ENCODE assay signal across 23 mouse cellular contexts in genomic region chr11:84731890-84732289, GRCm38 (mm10).
"Had no signal": no experiment of that assay in that cellular context is flagged by ENCODE, and none has a peak within 500 bp of the region (broad histone marks: within the 10 kb centered on the region; RNA-seq: fewer than 3 reads in every experiment).

No protein-coding gene starts in this region.

- DNase-seq: gastrocnemius, adult 2 months; gastrocnemius, postnatal 10 days; gastrocnemius, postnatal 25 days; heart, adult 18-20 months; heart, postnatal 10 days; heart, postnatal 4 days; kidney, adult 18-20 months; kidney, adult 8-10 months; kidney, postnatal 10 days; kidney, postnatal 25 days; kidney, postnatal 4 days; liver; liver, embryonic 13.5 days had no signal

- H3K4me1 ChIP-seq: heart, embryonic 10.5 days; heart, embryonic 12.5 days; intestine, embryonic 15.5 days; limb, embryonic 12.5 days; liver, embryonic 13.5 days had no signal

- ATAC-seq: inflammation-experienced regulatory T-cells, adult 6 months; intestine, embryonic 15.5 days; intestine, postnatal 0 days had no signal

- H3K27ac ChIP-seq: gastrocnemius, adult 2 months; heart, embryonic 10.5 days; intestine, embryonic 15.5 days; layer of hippocampus, adult 2 months; left cerebral cortex, adult 2 months; limb, embryonic 10.5 days; limb, embryonic 12.5 days; liver, embryonic 13.5 days had no signal

- H3K9me3 ChIP-seq: heart, embryonic 10.5 days; heart, embryonic 12.5 days; intestine, embryonic 15.5 days; limb, embryonic 10.5 days; limb, embryonic 12.5 days; liver, embryonic 13.5 days had no signal

- H3K9ac ChIP-seq: heart, embryonic 12.5 days; intestine, embryonic 15.5 days; limb, embryonic 12.5 days; liver, embryonic 13.5 days had no signal

- H3K36me3 ChIP-seq: heart, embryonic 10.5 days; heart, embryonic 12.5 days; intestine, embryonic 15.5 days; limb, embryonic 10.5 days; limb, embryonic 12.5 days; liver, embryonic 13.5 days had no signal

- H3K27me3 ChIP-seq: intestine, embryonic 15.5 days had no signal

- H3K4me3 ChIP-seq: gastrocnemius, adult 2 months; heart, embryonic 10.5 days; heart, embryonic 12.5 days; intestine, embryonic 15.5 days; layer of hippocampus, adult 2 months; left cerebral cortex, adult 2 months; limb, embryonic 10.5 days; limb, embryonic 12.5 days; liver, embryonic 13.5 days had no signal

- H3K4me2 ChIP-seq: heart, embryonic 12.5 days; intestine, embryonic 15.5 days; limb, embryonic 12.5 days; liver, embryonic 11.5 days; liver, embryonic 13.5 days had no signal
